Mouse (Mus musculus): ENCODE results near the gene Dcaf12.

DNA sequence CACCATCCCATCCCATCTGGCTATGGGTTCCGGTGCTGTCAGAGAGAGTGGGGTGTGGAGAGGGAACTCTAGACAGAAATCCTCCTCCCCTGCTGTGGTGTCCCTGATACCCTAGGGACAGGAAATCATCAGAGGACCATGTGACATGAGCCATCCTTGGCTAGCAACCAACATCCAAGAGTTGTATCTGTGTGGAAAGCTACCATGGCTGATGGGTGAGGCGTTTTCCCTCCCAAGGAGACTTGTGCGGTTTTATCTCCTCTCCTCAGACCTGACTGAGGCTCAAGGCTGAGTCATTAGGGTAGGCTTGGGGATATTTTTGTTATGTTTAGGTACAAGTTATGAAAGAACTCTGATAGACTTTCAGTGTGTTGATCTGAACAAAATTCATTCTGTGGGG lies 16.4 kb upstream of the Dcaf12 start:
- TF ChIP-seq CTCF (IDR thresholded peaks at IDR 0.05; ENCODE audit: low read depth, low read length): no peak
- no peak for TF ChIP-seq GATA1 (IDR thresholded peaks at IDR 0.05; ENCODE audit: borderline replicate concordance, low read length)
- TF ChIP-seq POLR2AphosphoS5 (IDR thresholded peaks at IDR 0.05; ENCODE audit: insufficient replicate concordance, low read depth, low read length): no peak
- TF ChIP-seq TAL1 (conservative IDR thresholded peaks at IDR 0.05; ENCODE audit: low read depth, low read length): no peak
- no peak for TF ChIP-seq GATA2 (IDR thresholded peaks at IDR 0.05; ENCODE audit: borderline replicate concordance, low read depth, low read length)
